Mouse (Mus musculus) gastrocnemius, postnatal 36 days (tissue): ENCODE results near the gene Desi1. TPM values are rescaled to one million over a fixed set of nuclear protein-coding genes. Genes with fewer than 3 reads are reported as not detected.

Source experiments
- DNase-seq, 2 experiments: peaks; one replicate each; pipeline ENCODE4 v3.0.0; 2022
- intact Hi-C: fragments of 180-260 bp; cut with DNase I; formaldehyde crosslinking; loops from one replicate; pipeline ENCODE4 v1.15.1; 2025
- long read RNA-seq, 2 experiments: library from polyadenylated mRNA; stranded (forward); transcript quantifications; one replicate each; pipeline ENCODE4 v2.0.0; 2021
- total RNA-seq, 2 experiments: library from RNA; stranded (reverse); gene quantifications; 2 replicates each; pipeline ENCODE4 v1.2.3; 2021

Desi1 gene
- total RNA-seq: 10 to 100 TPM; 16.7 to 17.7 TPM
- long read RNA-seq, experiment 1, transcript Desi1-206 (6 exons, 2,934 nt): major isoform, 7 of 115 reads
- long read RNA-seq, experiment 1, partial matches to known transcripts: 1 of 115 reads
- long read RNA-seq, experiment 1, other reads (novel, unspliced or antisense): 107 of 115 reads
- long read RNA-seq, experiment 2, transcript Desi1-206 (6 exons, 2,934 nt): major isoform, 8 of 111 reads
- long read RNA-seq, experiment 2, partial matches to known transcripts: 0 of 111 reads
- long read RNA-seq, experiment 2, other reads (novel, unspliced or antisense): 102 of 111 reads

DNA sequence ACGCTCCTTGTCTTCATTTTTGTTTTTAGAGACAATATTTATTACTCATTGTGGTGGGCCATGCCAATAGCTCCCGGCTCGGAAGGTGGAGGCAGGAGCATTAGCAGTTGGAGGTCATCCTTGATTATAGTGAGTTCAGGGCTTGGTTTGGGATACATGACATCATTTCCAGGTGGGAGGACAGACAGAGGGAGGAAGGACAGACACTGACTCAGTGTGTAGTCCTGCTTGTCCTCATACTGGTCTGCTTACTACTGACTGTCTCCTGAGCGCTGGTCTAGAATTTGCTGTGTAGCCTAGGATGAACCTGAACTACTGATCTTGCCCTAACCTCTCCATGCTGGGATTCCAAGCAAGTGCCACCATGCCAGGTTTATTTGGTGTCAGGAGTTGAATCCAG is at the start of gene Desi1:
TSS of gene Desi1 (minus strand) at position 101 of the 400 bp plus-strand sequence.
- intact Hi-C loops: no loop called here
- no peak for DNase-seq

GRCm38 (mm10) chr15:82081161-82081560 is 47.5 kb upstream of the Desi1 start:
- intact Hi-C loops: loop anchor here (5.0 kb wide), 2 partner anchors 36 to 156 kb away; no protein-coding TSS in a partner anchor
- peak in 1 of 2 experiments; percentile 30 for DNase-seq

DNA sequence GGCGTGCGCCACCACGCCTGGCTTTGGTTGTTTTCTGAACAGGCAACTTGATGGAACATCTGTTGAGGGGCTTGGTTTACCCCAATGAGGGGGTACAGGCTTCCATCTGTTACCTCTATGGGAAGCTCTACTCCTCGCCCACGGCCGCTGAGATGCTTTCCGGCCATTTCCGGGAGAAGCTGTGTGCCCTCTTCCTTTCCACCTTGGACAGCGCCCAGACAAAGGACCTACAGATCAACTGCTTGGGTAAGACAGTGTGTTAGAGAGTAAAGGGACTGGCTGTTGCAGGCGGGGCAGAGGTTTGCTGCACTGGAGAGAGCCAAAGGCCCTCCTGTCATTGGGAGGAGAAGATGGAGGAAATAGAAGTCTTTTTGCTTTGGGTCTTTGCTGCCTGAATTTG is 46.2 kb upstream of the Desi1 start:
- intact Hi-C loops: loop anchor here (5.0 kb wide), 2 partner anchors 37 to 157 kb away; no protein-coding TSS in a partner anchor
- DNase-seq: no peak

DNA sequence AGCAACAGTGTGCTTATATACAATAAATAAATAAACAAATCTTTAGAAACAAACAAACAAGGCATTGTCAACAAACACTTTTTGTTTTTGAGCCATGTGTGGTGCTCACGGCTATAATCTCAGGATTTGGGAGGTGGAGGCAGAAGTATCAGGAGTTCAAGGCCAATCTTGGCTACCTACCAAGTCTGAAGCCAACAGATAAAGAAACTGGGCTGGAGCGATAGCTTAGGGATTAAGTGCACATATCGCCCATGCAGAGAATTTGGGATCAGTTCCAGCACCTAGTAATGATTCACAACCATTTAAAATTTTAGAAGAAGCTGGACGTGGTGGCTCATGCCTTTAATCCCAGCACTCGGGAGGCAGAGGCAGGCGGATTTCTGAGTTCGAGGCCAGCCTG is 39.8 kb upstream of the Desi1 start:
- DNase-seq: no peak
- intact Hi-C loops: no loop called here

GRCm38 (mm10) chr15:82071816-82072469 is 38.3 kb upstream of the Desi1 start:
- intact Hi-C loops: no loop called here
- DNase-seq: no peak

DNA sequence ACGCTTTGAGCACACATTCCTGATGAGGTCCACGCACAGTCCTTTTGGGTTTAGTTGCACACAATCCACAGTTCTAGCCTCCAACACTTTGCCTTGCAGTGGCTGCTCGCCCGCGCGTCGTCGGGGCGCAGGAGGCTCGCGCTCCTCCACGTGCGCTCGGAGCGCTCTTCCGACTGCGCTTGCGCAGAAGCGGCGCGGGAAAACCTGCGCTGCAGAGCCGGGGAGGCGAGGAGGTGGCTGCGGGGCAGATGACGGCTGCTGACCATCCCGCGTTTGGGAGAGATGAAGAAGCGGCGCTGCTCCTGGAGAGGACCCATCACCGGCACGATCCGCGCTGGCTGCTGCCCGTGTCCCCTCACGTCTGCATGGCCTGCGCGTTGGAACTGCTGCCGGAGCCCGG is 36.2 kb upstream of the Desi1 start, which contains the start of gene Mei1:
TSS of gene Mei1 (plus strand) at position 99 of the 400 bp plus-strand sequence.
- intact Hi-C loops: loop anchor here (2.0 kb wide), 1 partner anchor 37 kb away; no protein-coding TSS in a partner anchor
- DNase-seq: no peak

GRCm38 (mm10) chr15:82065511-82065910 is 31.8 kb upstream of the Desi1 start:
- intact Hi-C loops: loop anchor here (1.0 kb wide), 1 partner anchor 171 kb away; no protein-coding TSS in a partner anchor
- peak in 1 of 2 experiments; percentile 70 for DNase-seq

- intact Hi-C loops: no loop called here
- DNase-seq: no peak
Observed at GRCm38 (mm10) chr15:82063909-82064308, 30.2 kb upstream of the Desi1 start.

- intact Hi-C loops: no loop called here
- DNase-seq: no peak
Observed at GRCm38 (mm10) chr15:82058719-82059201, 25.1 kb upstream of the Desi1 start, which contains the start of gene 4930407I10Rik. 4930407I10Rik (plus strand) TSS chr15:82059151.

DNA sequence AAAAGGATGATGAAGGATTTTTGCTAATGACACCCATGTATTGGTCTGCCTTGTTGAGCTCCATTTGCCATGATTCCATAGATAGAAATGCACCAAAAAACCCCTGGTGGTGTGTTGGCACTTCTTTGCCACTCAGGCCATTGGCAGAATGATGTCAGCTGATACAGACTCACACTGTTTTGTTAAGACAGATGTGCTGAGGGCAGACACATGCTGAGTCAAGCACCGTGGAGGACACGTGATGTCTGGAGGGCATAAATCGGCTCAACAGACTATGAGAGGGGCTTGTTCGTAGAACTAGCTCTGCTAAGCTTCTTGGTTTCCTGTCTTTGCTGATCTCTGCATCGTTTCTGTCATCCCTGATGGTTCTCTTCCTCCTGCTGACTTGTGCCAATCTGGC is 18.9 kb upstream of the Desi1 start:
- intact Hi-C loops: no loop called here
- DNase-seq: no peak

- peak; percentile 84 to 88 for DNase-seq
- intact Hi-C loops: no loop called here
Observed at GRCm38 (mm10) chr15:82047080-82047883, 13.6 kb upstream of the Desi1 start, which contains the start of gene Snu13. Snu13 (minus strand) TSS chr15:82047598.

- intact Hi-C loops: no loop called here
- DNase-seq: no peak
Observed at GRCm38 (mm10) chr15:82046246-82046891, 12.7 kb upstream of the Desi1 start.

DNA sequence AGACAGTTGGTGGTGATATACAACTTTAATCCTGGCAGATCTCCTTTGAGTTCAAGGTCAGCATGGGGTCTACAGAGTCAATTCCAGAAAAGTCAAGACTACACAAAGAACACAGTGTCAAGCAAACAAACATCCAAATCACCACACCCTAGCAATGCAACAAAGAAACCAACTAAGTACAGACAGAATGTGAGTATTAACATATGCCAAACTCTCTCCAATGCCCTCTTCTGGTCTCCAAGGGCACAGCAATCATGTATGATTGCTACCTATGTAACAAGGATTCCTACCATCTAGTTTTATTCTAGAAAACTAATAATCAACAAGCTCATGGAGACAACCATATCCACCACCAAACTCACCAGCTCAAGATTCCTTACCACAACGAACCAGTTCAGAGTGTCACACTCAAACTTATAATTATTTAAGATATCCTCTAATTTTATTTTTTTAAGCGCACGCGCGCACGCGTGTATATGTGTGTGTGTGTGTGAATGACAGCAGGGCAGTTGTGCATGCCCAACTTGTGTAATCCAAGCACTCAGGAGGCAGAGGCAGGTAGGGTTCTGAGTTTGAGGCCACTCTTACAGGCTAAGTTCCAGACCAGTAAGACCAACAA is 10.6 kb upstream of the Desi1 start:
- no peak for DNase-seq
- intact Hi-C loops: no loop called here

DNA sequence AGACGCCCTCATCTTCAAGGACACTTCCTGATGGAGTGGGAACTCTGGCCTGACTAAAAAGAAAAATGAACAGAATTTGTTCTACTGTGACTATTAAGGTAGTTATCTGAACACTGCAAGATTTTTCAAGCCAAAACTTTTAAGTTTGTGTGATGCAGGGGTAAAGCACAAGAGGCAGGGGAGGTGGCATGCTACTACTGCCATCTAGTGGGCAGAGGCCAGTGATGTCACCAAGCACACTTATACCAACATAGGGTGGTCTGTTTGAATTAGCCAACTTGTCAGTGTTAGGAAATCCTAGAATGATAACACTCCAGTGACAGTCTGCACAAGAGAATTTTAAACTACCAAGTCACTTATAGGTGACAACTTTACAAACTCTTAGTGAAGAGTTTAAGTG is 7.0 kb upstream of the Desi1 start:
- intact Hi-C loops: no loop called here
- DNase-seq: no peak

DNA sequence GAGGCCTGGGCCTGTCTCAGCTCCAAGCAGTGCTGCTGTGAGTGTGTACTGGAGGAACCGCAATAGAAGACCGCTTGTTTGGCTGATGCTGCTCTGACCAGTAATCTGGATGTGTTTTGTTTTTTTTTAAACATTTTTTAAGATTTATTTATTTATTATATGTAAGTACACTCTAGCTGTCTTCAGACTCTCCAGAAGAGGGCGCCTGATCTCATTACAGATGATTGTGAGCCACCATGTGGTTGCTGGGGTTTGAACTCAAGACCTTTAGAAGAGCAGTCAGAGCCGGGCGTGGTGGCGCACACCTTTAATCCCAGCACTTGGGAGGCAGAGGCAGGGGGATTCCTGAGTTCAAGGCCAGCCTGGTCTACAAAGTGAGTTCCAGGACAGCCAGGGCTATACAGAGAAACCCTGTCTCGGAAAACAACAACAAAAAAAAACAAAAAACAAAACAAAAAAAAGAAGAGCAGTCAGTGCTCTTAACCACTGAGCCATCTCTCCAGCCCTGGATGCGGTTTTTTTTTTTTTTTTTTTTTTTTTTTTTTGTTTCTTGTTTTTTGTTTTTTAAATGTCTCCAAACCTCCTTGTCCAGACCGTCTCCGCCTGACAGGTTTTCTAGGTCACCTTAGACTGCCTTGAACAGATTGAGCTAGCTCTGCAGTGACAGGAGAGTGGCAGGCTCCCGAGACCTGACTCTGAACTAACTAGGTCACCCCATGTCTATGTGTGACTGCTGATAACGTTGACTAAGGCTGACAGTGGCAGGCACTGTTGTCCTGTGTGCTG is 2.4 kb upstream of the Desi1 start:
- intact Hi-C loops: no loop called here
- no peak for DNase-seq

- no peak for DNase-seq
- intact Hi-C loops: no loop called here
Observed at GRCm38 (mm10) chr15:82032386-82032785, 1.3 kb downstream of the Desi1 start.

- DNase-seq: no peak
- intact Hi-C loops: no loop called here
Observed at GRCm38 (mm10) chr15:82027726-82028125, 5.9 kb downstream of the Desi1 start.

DNA sequence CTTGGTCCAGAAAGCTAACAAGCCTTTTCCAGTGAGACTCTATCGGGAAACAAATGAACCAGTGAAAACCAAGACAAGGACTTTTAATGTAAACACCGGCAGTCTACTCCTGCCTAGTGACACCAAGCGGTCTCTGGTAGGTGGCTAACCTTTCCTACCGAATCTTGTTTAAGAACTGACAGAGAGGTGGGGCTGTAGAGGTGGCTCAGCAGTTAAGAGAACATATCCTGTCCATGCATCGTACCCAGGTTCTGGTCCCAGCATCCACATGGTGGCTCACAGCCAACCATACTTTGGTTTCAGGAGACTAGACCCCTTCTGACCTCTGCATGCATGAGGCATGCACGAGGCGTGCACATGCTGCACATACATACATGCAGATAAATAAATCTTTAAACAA is 6.4 kb downstream of the Desi1 start:
- intact Hi-C loops: no loop called here
- no peak for DNase-seq
